Mouse (Mus musculus): Measurements from ENCODE around the gene Epor. TPM values are rescaled to one million over a fixed set of nuclear protein-coding genes. Genes with fewer than 3 reads are reported as not detected.

Epor gene
- 0.51 TPM for polyA plus RNA-seq (2017; shearing (Covaris generic))

GRCm38 (mm10) chr9:21963417-21963816 is at the start of gene Epor:
Gene Epor (minus strand): TSS chr9:21963506.

GRCm38 (mm10) chr9:22002194-22003162 is 39.2 kb upstream of the Epor start, which contains the start of the genes Ccdc151 and Prkcsh:
Gene Ccdc151 (minus strand): TSS chr9:22002634.
Gene Prkcsh (plus strand): TSS chr9:22002806.

GRCm38 (mm10) chr9:21989230-21990110 is 26.2 kb upstream of the Epor start, which contains the start of gene Rgl3:
Gene Rgl3 (minus strand): TSS chr9:21989446.

GRCm38 (mm10) chr9:21955570-21956281 is 7.6 kb downstream of the Epor start, which contains the start of gene Swsap1:
Gene Swsap1 (plus strand): TSS chr9:21955755.

DNA sequence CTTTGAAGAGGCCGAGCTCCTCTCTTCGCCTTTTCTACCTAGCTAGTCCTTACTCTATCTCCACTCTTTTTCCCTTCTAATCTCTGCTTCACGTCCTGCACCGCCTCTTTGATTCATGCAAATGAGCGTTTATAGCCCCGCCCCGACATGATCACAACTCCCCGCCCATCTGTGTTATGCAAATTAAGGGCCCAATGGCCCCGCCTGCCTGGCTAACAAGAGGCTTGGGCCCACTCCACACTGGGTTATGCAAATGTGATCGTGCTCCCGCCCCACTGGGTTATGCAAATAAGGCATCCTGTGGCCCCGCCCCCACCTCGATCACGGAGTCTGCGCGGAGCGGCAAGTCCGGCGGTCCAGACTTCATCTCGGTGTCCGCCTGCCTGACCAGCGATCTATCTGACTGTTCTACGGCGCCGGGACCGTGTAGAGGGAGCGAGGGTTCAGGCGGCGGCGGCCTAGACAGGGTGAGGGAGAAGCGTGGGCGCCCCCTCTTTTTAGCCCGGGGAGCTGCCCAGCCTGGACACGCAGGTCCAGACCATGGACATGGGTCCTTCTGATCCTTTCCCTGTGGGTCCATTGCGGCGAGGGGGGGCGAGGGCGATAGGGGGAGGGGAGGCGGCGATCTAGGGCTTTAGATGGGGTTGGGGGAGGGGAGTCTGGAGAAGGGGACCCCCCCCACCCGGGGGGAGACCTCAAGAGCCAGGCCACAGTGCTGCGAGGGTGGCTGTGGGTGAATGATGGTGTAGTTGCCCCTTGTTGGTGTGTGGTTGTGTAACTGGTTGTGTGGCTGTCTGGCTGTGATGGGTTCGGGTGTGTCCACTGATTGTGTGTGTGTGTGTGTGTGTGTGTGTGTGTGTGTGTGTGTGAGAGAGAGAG is 26.4 kb downstream of the Epor start, which contains the start of gene Plppr2:
Gene Plppr2, plus strand, starts transcription at position 342 of the 879 bp plus-strand sequence.

GRCm38 (mm10) chr9:21927208-21927753 is 36.0 kb downstream of the Epor start, which contains the start of the genes Ccdc159 and Tmem205:
Gene Ccdc159 (plus strand): TSS chr9:21927471.
Gene Tmem205 (minus strand): TSS chr9:21927556.

DNA sequence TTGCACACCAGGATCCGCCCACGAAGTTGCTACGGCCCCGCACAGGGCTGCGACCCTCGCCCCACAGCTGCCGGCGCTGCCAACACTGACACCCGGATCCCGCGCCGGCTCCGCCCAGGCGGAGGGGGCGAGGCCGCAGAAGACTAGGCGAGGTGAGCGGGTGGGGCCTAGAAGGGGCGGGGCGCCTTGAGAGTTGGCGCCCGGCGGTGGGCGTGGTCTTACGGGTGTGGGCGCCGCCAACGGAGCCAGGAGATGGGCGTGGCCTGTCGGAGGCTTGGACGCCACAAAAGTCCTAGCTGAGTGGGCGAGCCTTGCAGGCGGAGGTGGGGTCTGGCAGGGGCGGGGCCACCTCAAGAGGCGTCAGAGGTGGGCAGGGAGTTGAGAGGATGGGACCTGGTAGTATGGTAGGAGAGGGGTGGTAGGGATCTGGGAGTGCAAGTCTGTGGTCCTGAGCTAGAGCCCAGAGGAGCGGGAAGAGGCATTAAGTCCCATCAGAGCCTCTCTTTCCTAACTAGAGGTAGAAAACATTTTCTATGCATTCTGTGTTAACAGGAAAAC is 45.2 kb downstream of the Epor start, which contains the start of gene Rab3d:
Gene Rab3d, minus strand, starts transcription at position 158 of the 558 bp plus-strand sequence.

Other genes with a start within 250 kb of the Epor start
- gene Ldlr, start 240.0 kb downstream of the Epor start, polyA plus RNA-seq (2017; shearing (Covaris generic)), result 43.4 TPM
- gene Spc24, start 203.2 kb downstream of the Epor start, polyA plus RNA-seq (2017; shearing (Covaris generic)), result 5.5 TPM
- gene Kank2, start 164.8 kb downstream of the Epor start, polyA plus RNA-seq (2017; shearing (Covaris generic)), result not detected
- not detected for gene Angptl8, start 128.0 kb downstream of the Epor start, polyA plus RNA-seq (2017; shearing (Covaris generic))
- 3.3 TPM for gene Dock6, start 110.9 kb downstream of the Epor start, polyA plus RNA-seq (2017; shearing (Covaris generic))
- gene Rab3d, start 45.3 kb downstream of the Epor start, polyA plus RNA-seq (2017; shearing (Covaris generic)), result 13.6 TPM
- gene Ccdc159, start 36.0 kb downstream of the Epor start, polyA plus RNA-seq (2017; shearing (Covaris generic)), result 0.25 TPM
- gene Tmem205, start 36.0 kb downstream of the Epor start, polyA plus RNA-seq (2017; shearing (Covaris generic)), result 4.0 TPM
- 1.1 TPM for gene Plppr2, start 26.5 kb downstream of the Epor start, polyA plus RNA-seq (2017; shearing (Covaris generic))
- gene Swsap1, start 7.8 kb downstream of the Epor start, polyA plus RNA-seq (2017; shearing (Covaris generic)), result 6.5 TPM
- gene Rgl3, start 25.9 kb upstream of the Epor start, polyA plus RNA-seq (2017; shearing (Covaris generic)), result not detected
- gene Ccdc151, start 39.1 kb upstream of the Epor start, polyA plus RNA-seq (2017; shearing (Covaris generic)), result not detected
- gene Prkcsh, start 39.3 kb upstream of the Epor start, polyA plus RNA-seq (2017; shearing (Covaris generic)), result 101 TPM
- not detected for gene Elavl3, start 88.5 kb upstream of the Epor start, polyA plus RNA-seq (2017; shearing (Covaris generic))
- not detected for gene Gm49318, start 107.8 kb upstream of the Epor start, polyA plus RNA-seq (2017; shearing (Covaris generic))
- 5.5 TPM for gene Zfp653, start 107.9 kb upstream of the Epor start, polyA plus RNA-seq (2017; shearing (Covaris generic))
- 58.0 TPM for gene Ecsit, start 121.9 kb upstream of the Epor start, polyA plus RNA-seq (2017; shearing (Covaris generic))
- gene Cnn1, start 135.7 kb upstream of the Epor start, polyA plus RNA-seq (2017; shearing (Covaris generic)), result not detected
- gene Elof1, start 153.7 kb upstream of the Epor start, polyA plus RNA-seq (2017; shearing (Covaris generic)), result 103 TPM
- 342 TPM for gene Acp5, start 172.2 kb upstream of the Epor start, polyA plus RNA-seq (2017; shearing (Covaris generic))
- gene Pigyl, start 193.3 kb upstream of the Epor start, polyA plus RNA-seq (2017; shearing (Covaris generic)), result 54.8 TPM
- not detected for gene Zfp872, start 224.6 kb upstream of the Epor start, polyA plus RNA-seq (2017; shearing (Covaris generic))